Mouse (Mus musculus) layer of hippocampus, postnatal 25 days (tissue): ENCODE measurements around the gene Fam189b. TPM values are rescaled to one million over a fixed set of nuclear protein-coding genes. Genes with fewer than 3 reads are reported as not detected.
"Not testable (repeated sequence)": the region's sequence is repeated elsewhere in the genome, so short reads cannot be mapped to it uniquely, and the experiment has no call there.

ENCODE experiments used
- DNase-seq, 2 experiments: peaks; one replicate each; pipeline ENCODE4 v3.0.0; 2022; ENCODE audit warnings: mixed read lengths in 2 of 2, low spot score in 1 of 2; ENCODE audit errors: extremely low spot score in 1 of 2
- total RNA-seq, 2 experiments: library from RNA; stranded (reverse); gene quantifications; 2 replicates each; pipeline ENCODE4 v1.2.3; 2021

The Fam189b gene
- total RNA-seq, 2 experiments from 2014 or later = 57.1 to 61.7 TPM

GRCm38 (mm10) chr3:89202253-89203141 is 19.6 kb downstream of the Fam189b start, which contains the start of gene Gba:
Gene Gba (plus strand): TSS chr3:89202928.
- peak; percentile 67 to 83 for DNase-seq

GRCm38 (mm10) chr3:89203142-89203514 is 20.2 kb downstream of the Fam189b start:
- DNase-seq = no peak

GRCm38 (mm10) chr3:89206079-89206478 is 23.1 kb downstream of the Fam189b start:
- no peak for DNase-seq

GRCm38 (mm10) chr3:89206695-89207094 is 23.8 kb downstream of the Fam189b start:
- no peak for DNase-seq

- DNase-seq = no peak
Observed at GRCm38 (mm10) chr3:89208075-89208657, 25.2 kb downstream of the Fam189b start.

GRCm38 (mm10) chr3:89208736-89209135 is 25.8 kb downstream of the Fam189b start:
- DNase-seq = no peak

GRCm38 (mm10) chr3:89209731-89210130 is 26.8 kb downstream of the Fam189b start:
- DNase-seq = no peak

GRCm38 (mm10) chr3:89210162-89210561 is 27.2 kb downstream of the Fam189b start:
- no peak for DNase-seq

- no peak for DNase-seq
Observed at GRCm38 (mm10) chr3:89210731-89211130, 27.8 kb downstream of the Fam189b start.

GRCm38 (mm10) chr3:89213803-89214530 is 31.0 kb downstream of the Fam189b start:
- peak; percentile 80 to 88 for DNase-seq

- DNase-seq = no peak
Observed at GRCm38 (mm10) chr3:89214681-89215411, 31.9 kb downstream of the Fam189b start, which contains the start of gene Thbs3. Gene Thbs3 (plus strand): TSS chr3:89215180.

- peak; percentile 75 to 87 for DNase-seq
Observed at GRCm38 (mm10) chr3:89215853-89216252, 32.9 kb downstream of the Fam189b start.

GRCm38 (mm10) chr3:89216407-89216806 is 33.5 kb downstream of the Fam189b start:
- DNase-seq = not testable (repeated sequence)

GRCm38 (mm10) chr3:89218271-89218670 is 35.3 kb downstream of the Fam189b start:
- no peak for DNase-seq

- DNase-seq = no peak
Observed at GRCm38 (mm10) chr3:89219546-89219945, 36.6 kb downstream of the Fam189b start.

GRCm38 (mm10) chr3:89221167-89221566 is 38.2 kb downstream of the Fam189b start:
- no peak for DNase-seq

- DNase-seq = no peak
Observed at GRCm38 (mm10) chr3:89224796-89225195, 41.9 kb downstream of the Fam189b start.

GRCm38 (mm10) chr3:89225321-89225815 is 42.4 kb downstream of the Fam189b start:
- no peak for DNase-seq

GRCm38 (mm10) chr3:89225918-89226317 is 43.0 kb downstream of the Fam189b start:
- no peak for DNase-seq

GRCm38 (mm10) chr3:89226361-89226760 is 43.4 kb downstream of the Fam189b start:
- DNase-seq = no peak
